Mouse (Mus musculus): ENCODE measurements around the gene Rbbp8nl.

DNA sequence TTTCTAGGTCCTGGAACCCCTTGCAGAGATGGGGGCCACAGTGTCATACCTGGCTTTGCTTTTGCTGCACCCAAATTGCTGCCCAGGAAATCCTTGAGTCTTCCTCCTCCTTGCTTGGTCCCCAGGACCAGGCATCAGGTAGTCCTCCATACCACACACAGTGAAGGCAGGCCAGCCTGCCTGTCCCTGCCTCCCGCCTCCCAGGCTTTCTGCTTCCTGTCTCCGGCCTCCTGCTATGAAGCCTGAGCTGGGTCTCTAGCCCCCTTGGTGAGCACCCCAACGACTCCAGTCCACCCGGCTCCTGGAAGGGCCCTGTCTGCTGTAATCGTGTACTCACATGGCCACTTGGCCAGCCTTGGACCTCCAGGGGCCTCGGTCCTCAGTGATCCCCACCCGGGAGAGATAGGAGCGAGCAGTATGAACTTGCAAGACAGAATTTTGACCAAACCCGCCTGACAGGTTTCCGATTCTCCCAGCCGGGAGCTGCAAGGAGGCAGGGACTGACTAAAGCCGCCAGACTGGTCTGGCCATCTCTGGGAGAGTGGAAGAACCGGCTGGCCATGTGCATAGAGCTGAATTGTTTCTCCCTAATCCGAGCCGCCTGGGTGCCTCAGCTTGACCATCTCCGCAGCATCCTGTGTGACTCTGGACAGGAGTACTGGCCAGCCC, at the start of gene Rbbp8nl:
- TF ChIP-seq POLR2A (IDR thresholded peaks at IDR 0.05; ENCODE audit: control insufficient read depth, low read depth, low read length) (no peak), CTCF (IDR thresholded peaks at IDR 0.05; ENCODE audit: control insufficient read depth, insufficient read depth, insufficient replicate concordance, low read depth, low read length) (no peak)
